Mouse (Mus musculus): ENCODE measurements around the gene Crip1.

- TF ChIP-seq CTCF (IDR thresholded peaks at IDR 0.05; ENCODE audit: low read depth) = no peak
- no peak for TF ChIP-seq EP300 (optimal IDR thresholded peaks at IDR 0.05)
Observed at GRCm38 (mm10) chr12:113098530-113099151, 47.5 kb upstream of the Crip1 start.

All from stomach, postnatal 0 days (tissue).